Mouse (Mus musculus) limb, embryonic 14.5 days (tissue): ENCODE measurements around the gene Ccdc141. TPM values are rescaled to one million over a fixed set of nuclear protein-coding genes. Genes with fewer than 3 reads are reported as not detected.

Source experiments
- ATAC-seq: fragments of 200-750 bp; cut with Nextera tagmentation; 2 replicates; pipeline ENCODE4 v1.8.0; 2017; ENCODE audit warnings: low read depth, moderate number of reproducible peaks, moderate TSS enrichment; ENCODE audit not compliant: low FRiP score
- DNase-seq: peaks from one replicate; pipeline ENCODE4 v3.0.0-alpha.2; 2015; ENCODE audit warnings: low spot score
- H3K27ac ChIP-seq: fragments of 300-500 bp; sonication (generic); replicated peaks from 2 replicates; pipeline ENCODE4 v1.5.1; 2014; ENCODE audit warnings: low read depth, mild to moderate bottlenecking, low read length, moderate library complexity, mixed read lengths
- H3K27me3 ChIP-seq: fragments of 300-500 bp; sonication (generic); 2 replicates; pipeline ENCODE4 v1.6.1; 2014; ENCODE audit warnings: low read length, mixed read lengths; ENCODE audit not compliant: control insufficient read depth, insufficient read depth
- H3K36me3 ChIP-seq: fragments of 300-500 bp; sonication (generic); 2 replicates; pipeline ENCODE4 v1.6.1; 2014; ENCODE audit warnings: mild to moderate bottlenecking, low read length, moderate library complexity, mixed read lengths; ENCODE audit not compliant: control insufficient read depth, insufficient read depth
- H3K4me1 ChIP-seq: fragments of 300-500 bp; sonication (generic); 2 replicates; pipeline ENCODE4 v1.6.1; 2014; ENCODE audit warnings: antibody characterized with exemption, low read length, mixed read lengths; ENCODE audit not compliant: control insufficient read depth, insufficient read depth
- H3K4me2 ChIP-seq: fragments of 300-500 bp; sonication (generic); replicated peaks from 2 replicates; pipeline ENCODE4 v1.6.1; 2014; ENCODE audit warnings: low read depth, mild to moderate bottlenecking, low read length, moderate library complexity; ENCODE audit not compliant: severe bottlenecking
- H3K4me3 ChIP-seq: fragments of 300-500 bp; sonication (generic); replicated peaks from 2 replicates; pipeline ENCODE4 v1.5.1; 2014; ENCODE audit warnings: low read length
- H3K9ac ChIP-seq: fragments of 300-500 bp; sonication (generic); 2 replicates; pipeline ENCODE4 v1.6.1; 2014; ENCODE audit warnings: mild to moderate bottlenecking, low read depth, low read length, moderate library complexity; ENCODE audit not compliant: severe bottlenecking
- H3K9me3 ChIP-seq: fragments of 300-500 bp; sonication (generic); 2 replicates; pipeline ENCODE4 v1.6.1; 2016; ENCODE audit warnings: low read length; ENCODE audit not compliant: control insufficient read depth
- POLR2A ChIP-seq: fragments of 200-500 bp; IDR thresholded peaks from 2 replicates; pipeline ENCODE4 v1.8.0; 2012; ENCODE audit warnings: inconsistent platforms, mild to moderate bottlenecking, moderate library complexity, borderline replicate concordance; ENCODE audit not compliant: insufficient read depth, insufficient read length; ENCODE audit errors: extremely low read depth
- WGBS: fragments of 180-500 bp; shearing (Covaris S2); extraction: QIAGEN DNeasy Blood & Tissue Kit; methylation state at CpG from one replicate; pipeline ENCODE4 v1.1.7; 2014; 5-methylcytosine and 5-hydroxymethylcytosine counted together
- polyA plus RNA-seq, 2 experiments: library from polyadenylated mRNA; depleted of rRNA in 1 of 2; stranded (reverse) in 1 of 2; unstranded in 1 of 2; fragments of >200 nt; fragmentation: Nextera tagmentation in 1 of 2; extraction: Ambion mirVana in 1 of 2; gene quantifications; 2 replicates each; pipeline versions ENCODE4 v1.2.1 to v1.2.3; 2012 to 2014

The Ccdc141 gene
- polyA plus RNA-seq, 2 experiments, result 8.9 to 14.5 TPM

DNA sequence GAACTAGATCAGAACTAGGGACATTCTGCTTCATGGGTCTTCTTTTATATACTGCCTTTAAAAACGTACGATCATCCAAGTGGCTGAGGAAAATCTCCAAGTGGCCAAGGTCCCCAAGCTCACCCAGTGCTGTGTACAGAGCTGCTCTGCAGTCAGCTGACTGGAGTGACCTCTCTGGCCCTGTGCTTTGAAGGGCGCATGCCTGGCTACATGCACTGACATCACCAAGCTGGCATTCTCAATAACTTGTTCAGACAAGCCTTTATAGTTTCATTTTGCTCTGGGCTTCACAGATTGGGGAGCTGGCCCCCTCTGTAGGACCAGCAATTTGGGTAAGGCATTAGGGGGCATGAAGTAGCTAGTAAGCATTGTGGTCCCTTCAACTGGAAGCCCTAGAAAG lies 64.3 kb downstream of the Ccdc141 start:
- Histone ChIP-seq H3K27ac (no peak overlapping the region), H3K9ac (no peak overlapping the region), H3K36me3 (no peaks in the 10 kb centered on the region), H3K9me3 (no peaks in the 10 kb centered on the region), H3K4me2 (no peak overlapping the region), H3K4me3 (no peak overlapping the region), H3K27me3 (no peaks in the 10 kb centered on the region), H3K4me1 (no peaks in the 10 kb centered on the region)
- no peak for DNase-seq
- no peak for TF ChIP-seq POLR2A
- WGBS, result 82% methylated on average over 3 of the region's 3 CpGs
- no peak for ATAC-seq

DNA sequence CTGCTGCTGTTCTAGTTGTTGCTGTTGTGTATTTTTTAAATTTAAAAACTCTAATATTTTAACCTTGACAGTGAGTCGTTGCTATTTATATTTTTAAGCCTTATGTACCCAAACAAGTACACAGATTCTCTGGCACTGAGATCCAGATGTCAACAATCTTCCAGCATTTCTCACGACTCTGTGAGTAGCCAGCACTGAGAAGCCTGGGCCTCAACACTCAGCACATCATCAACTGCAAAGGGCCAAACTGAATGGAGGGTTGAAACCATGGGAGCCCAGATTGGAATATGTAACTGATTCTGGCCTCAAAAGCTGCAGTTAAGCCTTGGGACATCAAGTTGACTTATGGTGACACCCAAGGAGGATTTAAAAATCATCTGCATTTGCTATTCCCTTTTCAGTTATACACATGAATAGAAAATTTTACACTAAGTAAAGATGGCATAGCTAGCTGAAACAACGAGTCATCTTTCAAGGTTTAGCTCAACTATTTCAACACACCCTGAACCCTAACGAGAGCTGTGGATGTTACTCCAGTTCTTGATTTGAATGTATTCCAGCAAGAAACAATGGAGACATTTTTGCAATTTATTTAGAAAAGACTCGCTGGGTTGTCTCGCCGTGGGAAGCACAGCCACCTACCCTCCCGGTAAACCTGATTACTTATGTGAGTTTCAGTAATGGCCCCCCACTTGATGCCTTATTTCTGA lies 65.3 kb downstream of the Ccdc141 start:
- Histone ChIP-seq H3K27ac (no peak overlapping the region), H3K9me3 (no peaks in the 10 kb centered on the region), H3K27me3 (no peaks in the 10 kb centered on the region), H3K4me2 (no peak overlapping the region), H3K36me3 (no peaks in the 10 kb centered on the region), H3K4me3 (no peak overlapping the region), H3K9ac (no peak overlapping the region), H3K4me1 (no peaks in the 10 kb centered on the region)
- ATAC-seq (no peak), DNase-seq (no peak)
- WGBS, result 88% methylated on average over 8 of the region's 8 CpGs
- TF ChIP-seq POLR2A, result no peak

GRCm38 (mm10) chr2:77102516-77102915 lies 67.9 kb downstream of the Ccdc141 start:
- H3K4me3 ChIP-seq, result no peak overlapping the region
- no peak overlapping the region for H3K27ac ChIP-seq
- H3K27me3 ChIP-seq, result no peaks in the 10 kb centered on the region
- no peak for TF ChIP-seq POLR2A
- H3K9me3 ChIP-seq, result no peaks in the 10 kb centered on the region
- 81% methylated on average over 5 of the region's 5 CpGs for WGBS
- no peak overlapping the region for H3K9ac ChIP-seq
- H3K4me1 ChIP-seq, result no peaks in the 10 kb centered on the region
- DNase-seq (no peak), ATAC-seq (no peak)
- H3K36me3 ChIP-seq, result no peaks in the 10 kb centered on the region
- no peak overlapping the region for H3K4me2 ChIP-seq

GRCm38 (mm10) chr2:77099814-77100213 lies 70.6 kb downstream of the Ccdc141 start:
- H3K36me3 ChIP-seq, result no peaks in the 10 kb centered on the region

DNA sequence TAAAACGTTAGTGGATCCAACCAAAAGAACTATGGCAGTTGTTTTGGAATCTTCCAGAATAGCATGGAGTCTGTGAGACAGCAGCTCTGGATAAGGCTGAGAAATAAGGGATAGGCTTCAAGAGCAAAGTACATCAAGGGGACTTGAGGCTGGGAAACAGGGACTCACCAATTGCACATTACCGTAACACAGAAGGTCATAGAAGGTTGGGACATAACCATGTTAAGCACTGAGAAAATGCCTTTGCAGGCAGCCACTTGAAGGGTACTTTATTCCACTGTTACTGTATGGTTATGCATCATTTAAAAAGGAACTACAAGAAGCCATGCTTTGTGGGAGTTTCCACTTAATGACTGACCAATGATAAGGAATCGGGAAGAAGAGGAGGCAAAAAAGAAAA lies 71.7 kb downstream of the Ccdc141 start:
- no peak for ATAC-seq
- no peak overlapping the region for H3K27ac ChIP-seq
- no peaks in the 10 kb centered on the region for H3K36me3 ChIP-seq
- no peaks in the 10 kb centered on the region for H3K4me1 ChIP-seq
- no peak overlapping the region for H3K4me2 ChIP-seq
- no peak overlapping the region for H3K4me3 ChIP-seq
- TF ChIP-seq POLR2A, result no peak
- H3K27me3 ChIP-seq, result no peaks in the 10 kb centered on the region
- no peak for DNase-seq
- no peaks in the 10 kb centered on the region for H3K9me3 ChIP-seq
- no peak overlapping the region for H3K9ac ChIP-seq
- WGBS, result 90% methylated on average over 3 of the region's 3 CpGs

More at GRCm38 (mm10) chr2:77099814-77100213, 70.6 kb downstream of the Ccdc141 start:
- Histone ChIP-seq H3K9ac (no peak overlapping the region), H3K4me2 (no peak overlapping the region), H3K9me3 (no peaks in the 10 kb centered on the region), H3K4me1 (no peaks in the 10 kb centered on the region), H3K27ac (no peak overlapping the region), H3K4me3 (no peak overlapping the region), H3K27me3 (no peaks in the 10 kb centered on the region)
- DNase-seq (no peak), ATAC-seq (no peak)
- no peak for TF ChIP-seq POLR2A
- 81% methylated on average over 2 of the region's 2 CpGs for WGBS

GRCm38 (mm10) chr2:77091749-77092148 lies 78.7 kb downstream of the Ccdc141 start:
- WGBS, result 89% methylated on average over 4 of the region's 4 CpGs
- no peak overlapping the region for H3K4me2 ChIP-seq
- ATAC-seq, result no peak

More at GRCm38 (mm10) chr2:77091749-77092148, 78.7 kb downstream of the Ccdc141 start:
- Histone ChIP-seq H3K4me1 (no peaks in the 10 kb centered on the region), H3K27ac (no peak overlapping the region), H3K9me3 (no peaks in the 10 kb centered on the region), H3K9ac (no peak overlapping the region), H3K4me3 (no peak overlapping the region), H3K27me3 (no peaks in the 10 kb centered on the region), H3K36me3 (no peaks in the 10 kb centered on the region)
- no peak for DNase-seq
- no peak for TF ChIP-seq POLR2A
